Mouse (Mus musculus) layer of hippocampus, postnatal 36 days (tissue): ENCODE results near the gene Zxdc. TPM values are rescaled to one million over a fixed set of nuclear protein-coding genes. Genes with fewer than 3 reads are reported as not detected.

ENCODE experiments used
- DNase-seq, 2 experiments: peaks; one replicate each; pipeline ENCODE4 v3.0.0; 2022
- total RNA-seq, 2 experiments: library from RNA; stranded (reverse); gene quantifications; 2 replicates each; pipeline ENCODE4 v1.2.3; 2021

Gene Zxdc
- total RNA-seq, 2 experiments from 2014 or later: 29.6 to 33.5 TPM

DNA sequence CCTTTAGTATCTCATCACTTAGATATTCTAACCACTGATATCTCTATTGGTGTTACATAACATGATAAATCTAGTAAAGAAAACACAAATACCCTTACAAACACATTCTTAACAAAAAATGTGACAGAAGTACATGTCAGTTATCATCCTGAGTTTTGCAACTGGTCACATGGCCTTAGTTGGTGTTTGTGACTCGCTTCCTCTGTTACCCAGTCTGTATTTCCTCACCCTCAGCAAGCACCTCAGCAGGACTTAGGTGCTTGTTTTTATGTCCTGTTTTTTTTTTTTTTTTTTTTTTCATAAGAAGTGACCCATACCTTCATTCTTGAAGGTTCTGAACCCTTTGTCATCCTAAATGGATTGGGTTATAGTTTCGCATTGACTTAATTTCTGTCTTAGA is 8.4 kb downstream of the Zxdc start:
- DNase-seq: no peak

DNA sequence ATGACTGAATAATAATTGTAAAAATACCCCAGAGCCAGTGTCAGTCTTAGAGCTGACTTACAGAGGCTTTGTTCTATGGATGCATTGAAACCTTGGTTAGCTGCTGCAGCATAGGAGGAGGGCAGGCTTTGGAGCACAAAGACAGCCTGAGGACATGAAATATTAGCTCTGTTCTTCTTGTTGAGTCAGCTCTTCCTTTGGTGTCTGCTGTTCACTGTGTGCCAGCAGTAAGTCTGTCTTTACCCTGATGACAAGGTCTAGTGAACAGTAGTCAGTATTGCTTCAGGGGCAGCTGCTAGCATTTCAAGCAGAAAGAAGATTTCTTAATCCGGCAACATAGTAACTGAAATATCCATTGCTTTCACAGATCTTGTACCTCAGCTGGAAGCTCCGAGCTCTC is 12.2 kb downstream of the Zxdc start:
- no peak for DNase-seq

DNA sequence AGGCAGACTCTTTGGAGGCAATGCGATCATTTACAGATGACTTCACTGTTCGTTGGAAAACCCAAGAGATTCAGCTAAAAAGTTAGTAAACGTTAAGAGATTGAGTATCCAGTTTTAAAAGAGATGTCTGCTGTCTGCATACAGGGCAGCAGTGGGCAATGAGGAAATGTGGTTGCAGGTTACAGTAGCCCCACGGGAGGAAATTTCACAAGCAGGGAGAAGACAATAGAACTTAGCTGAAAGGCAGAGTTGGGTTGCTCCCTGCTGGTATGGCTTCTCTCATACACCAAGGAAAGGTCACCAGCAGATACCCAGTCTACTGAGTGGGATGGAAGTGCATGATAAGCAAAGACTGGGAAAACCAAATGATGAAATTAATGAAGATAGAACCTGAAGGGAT is 21.3 kb downstream of the Zxdc start:
- no peak for DNase-seq

DNA sequence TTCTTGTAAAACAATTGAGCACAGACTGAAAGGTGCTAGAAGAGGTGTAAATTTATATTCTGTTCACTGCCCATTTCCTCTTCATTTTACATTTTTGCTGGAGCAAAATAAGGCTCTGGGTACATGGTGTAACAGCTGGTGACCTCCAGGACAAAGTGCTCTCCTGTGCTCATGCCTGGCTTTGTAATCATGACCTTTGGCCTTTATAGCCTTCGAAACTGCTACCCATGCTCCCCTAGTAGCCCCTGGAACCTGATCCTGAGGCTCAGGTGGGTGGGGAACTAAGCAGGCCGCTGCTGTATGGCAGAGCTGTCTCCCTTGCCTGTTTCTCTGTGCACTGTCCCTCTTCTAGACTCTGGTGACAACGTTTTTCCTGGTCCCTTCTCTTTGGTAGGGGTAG is 24.7 kb downstream of the Zxdc start:
- no peak for DNase-seq

DNA sequence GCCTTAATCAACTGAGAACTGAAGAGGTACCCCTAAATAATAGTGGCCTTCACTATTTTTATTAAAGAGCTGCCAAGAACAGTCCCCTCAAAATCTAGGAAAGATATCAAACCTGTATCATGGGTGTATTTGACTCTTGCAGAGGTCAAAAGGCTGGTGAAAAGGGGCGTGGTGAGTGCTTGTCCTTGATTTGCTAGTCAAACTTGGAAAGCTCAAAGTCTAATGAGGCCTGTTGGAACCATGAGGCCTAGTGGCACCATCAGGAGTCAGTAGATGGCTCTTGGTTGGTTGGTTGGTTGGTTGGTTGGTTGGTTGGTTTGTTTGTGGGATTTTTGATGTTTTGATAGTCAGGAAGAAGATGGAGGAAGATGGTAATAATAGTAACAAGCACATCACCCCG is 26.5 kb downstream of the Zxdc start:
- DNase-seq: no peak

DNA sequence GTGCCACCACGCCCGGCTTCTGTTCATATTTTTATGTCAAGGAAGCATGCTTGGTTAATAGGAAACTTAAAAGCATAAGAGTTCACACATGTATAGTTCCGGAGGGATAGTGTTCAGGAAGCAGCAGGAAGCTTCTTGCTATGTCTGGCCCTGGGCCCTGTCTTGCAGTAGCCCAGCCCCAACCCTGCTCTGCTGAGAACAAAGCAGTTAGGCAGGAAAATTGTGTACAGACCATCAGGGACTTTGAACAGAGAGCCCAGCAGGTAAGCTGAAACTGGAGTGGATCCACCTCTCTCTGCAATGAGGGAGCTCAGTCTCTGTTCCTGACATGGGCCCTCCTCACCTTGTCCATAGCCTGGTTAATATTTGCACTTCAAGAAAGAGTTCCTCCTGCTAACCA is 28.0 kb downstream of the Zxdc start:
- no peak for DNase-seq

DNA sequence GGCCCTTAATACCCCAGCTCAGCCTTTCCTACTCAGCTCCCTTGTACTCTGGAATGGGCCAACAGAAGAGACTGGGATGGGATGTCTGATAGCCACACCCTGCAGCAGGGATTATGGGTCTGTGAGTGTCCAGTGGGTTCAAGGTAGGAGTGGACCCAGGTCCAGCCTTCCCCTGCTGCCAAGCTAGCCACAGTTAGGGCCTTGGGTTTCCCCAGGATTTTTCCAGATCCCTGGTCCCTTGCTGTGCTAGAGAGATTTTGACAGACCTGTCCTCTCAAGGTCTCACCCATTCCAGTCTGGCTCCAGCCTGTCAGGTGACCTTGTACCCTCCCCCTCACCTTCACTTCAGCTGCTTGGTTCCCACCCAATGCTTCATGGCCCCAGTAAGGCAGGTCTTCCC is 39.3 kb downstream of the Zxdc start:
- DNase-seq: no peak

DNA sequence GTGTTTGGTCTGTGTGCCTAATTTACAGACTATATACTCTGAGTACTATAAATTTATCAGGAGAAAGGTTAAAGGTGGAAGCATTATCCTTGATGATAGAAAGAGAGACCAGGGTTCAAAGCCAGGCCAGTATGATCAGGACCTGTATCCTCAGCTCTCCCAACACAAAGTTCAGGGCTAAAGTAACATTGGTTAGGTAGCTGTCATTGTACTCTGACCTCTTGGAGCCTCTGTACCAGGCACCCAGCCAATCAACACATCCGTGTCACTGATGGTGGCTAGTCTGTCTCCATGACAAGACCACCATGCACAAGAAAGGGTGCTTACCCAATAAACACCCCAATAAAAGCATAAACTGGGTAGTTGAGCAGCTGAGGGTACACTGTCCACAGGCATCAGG is 41.7 kb downstream of the Zxdc start:
- no peak for DNase-seq

DNA sequence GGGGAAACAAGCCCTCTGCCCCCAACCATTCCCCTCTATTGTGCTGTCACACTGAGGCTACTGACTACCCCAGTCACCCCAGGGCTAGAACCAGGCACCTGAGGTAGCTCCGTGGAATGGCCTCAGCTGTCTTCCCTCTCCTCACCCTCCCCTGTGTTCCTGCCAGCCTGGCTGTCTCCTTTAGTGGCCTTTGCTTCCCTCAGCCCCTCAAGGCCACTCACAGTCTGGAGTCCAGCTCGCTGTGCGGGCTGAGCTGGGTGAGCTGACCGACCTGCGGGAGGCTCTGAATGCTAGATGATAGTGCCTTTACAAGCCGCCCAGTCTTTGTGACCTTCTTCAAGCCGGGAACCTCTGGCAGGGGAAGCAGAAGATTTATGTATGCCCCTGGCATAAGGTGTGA is 42.6 kb downstream of the Zxdc start:
- no peak for DNase-seq

DNA sequence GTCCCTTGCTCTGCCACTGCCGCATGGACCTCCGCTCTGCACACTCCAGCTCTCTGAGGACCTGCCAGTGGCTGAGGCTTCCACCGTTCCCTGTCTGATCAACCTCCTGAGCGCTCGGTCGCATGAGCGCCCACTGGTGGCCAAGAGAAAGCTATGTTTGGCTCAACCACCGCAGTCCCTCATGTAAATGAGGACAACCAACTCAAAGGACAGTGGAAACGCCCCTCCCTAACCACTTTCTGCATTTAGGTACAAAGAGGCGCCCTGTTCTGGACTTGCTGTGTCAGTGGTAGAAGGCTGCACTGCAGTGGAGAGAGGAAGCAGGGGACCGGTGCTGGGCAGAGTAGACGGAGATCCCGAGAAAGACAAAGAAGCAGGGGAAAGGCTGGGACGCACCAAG is 53.3 kb downstream of the Zxdc start:
- DNase-seq: peak; percentile 74 to 75

DNA sequence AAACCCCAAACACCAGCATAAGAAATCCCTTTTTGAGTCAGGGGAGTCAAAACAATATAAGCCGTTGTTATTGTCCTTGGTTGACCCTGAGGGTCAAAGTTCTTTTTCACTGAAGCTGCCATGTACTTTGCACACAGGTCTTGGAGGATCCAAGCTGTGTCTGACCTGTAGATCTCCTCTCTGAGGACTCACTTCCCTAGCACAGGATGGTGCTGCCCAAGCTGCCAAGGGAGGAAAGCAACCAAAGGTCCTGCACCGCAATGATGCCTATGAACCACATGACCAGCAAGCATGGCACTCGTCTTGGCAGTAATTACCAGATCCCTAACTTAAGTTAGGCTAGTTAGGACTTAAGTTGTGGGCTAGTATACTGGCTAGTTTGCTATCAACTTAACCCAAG is 56.1 kb downstream of the Zxdc start:
- no peak for DNase-seq

DNA sequence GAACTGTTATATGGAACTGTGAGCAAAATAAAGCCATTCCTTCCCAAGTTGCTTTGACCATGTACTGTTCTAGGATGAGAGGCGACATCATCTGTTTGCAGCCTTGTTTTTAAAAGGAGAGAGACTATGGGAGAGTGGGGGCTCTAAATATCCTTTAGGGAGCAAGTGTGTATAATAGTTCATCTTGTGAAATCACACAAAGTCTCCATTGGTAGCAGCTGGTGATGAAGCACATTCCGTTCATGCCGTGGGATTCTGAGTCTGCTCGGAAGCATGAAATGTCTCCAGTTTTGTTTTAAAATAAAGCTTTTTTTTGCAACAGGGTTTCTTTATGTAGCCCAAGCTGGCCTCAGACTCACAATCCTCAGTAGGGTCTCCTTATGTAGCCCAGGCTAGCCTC is 56.7 kb downstream of the Zxdc start:
- no peak for DNase-seq

DNA sequence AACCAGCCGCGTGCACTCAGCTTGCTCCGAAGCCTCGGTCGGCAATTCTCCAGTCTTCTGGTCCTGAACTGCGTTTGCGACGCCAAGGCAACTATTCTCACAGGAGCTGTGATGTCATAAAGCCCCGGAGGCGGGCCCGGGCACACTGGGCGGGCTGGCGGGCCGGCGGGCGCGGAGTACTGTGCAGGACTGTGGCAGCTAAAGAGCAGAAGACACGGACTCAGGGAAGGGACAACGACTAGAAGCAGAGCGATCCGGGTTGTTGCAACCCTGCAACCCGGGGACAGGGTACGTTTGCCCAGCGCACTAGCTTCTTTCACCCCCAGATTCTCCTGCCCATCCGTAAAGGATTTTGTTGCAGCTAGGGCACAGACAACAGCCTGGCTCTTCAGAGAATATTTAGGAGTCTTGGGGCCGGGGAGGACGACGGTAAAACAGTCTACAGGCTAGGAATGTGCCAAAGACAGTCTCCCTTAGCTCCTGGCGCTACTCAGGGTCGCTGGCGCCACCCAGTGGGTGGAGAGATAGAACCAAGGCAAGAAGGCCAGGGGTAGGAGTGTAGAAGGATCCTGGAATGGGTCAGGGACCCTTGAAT is 59.2 kb downstream of the Zxdc start, which contains the start of gene Cfap100:
TSS of gene Cfap100 (minus strand) at position 418 of the 595 bp plus-strand sequence.
- DNase-seq: peak; percentile 76 to 81

DNA sequence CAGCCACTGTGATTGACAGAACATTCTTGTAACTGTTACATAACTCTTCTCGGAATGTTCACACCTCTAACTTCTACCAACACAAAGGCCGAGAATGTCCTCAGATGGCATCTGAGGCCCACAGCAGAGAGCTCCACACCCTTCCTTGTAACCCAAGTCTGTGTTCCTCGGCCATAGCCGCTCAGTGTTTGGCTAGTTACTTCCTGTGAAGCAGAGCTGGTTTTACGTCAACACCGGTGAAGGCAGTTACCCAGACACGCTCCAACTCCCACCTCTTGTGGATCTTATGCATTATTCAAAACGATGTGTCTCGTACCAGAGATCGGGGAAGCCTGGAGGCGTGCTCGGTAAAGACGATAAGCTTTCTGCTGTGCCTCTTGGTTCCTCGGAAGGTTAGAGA is 60.6 kb downstream of the Zxdc start:
- no peak for DNase-seq

DNA sequence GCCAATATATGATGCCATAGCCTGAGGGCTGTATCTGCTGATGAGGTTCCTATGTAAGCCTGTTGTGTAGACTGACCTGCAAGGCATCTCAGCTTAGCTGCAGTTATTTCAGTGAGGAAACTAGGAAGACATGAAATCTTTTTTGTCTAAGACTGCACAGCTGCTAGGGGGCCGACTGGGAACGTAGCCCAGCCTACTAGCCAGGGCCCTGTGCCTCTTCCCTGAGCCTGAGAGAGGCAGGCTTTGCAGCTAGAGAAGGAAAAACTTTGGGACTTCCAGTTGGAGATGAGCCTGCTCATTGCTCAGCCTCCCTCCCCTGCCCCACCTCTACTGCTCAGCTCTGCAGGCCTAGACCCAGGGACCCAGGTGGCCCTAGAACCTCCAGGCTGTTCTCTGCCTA is 62.2 kb downstream of the Zxdc start:
- peak in 1 of 2 experiments; percentile 64 for DNase-seq

DNA sequence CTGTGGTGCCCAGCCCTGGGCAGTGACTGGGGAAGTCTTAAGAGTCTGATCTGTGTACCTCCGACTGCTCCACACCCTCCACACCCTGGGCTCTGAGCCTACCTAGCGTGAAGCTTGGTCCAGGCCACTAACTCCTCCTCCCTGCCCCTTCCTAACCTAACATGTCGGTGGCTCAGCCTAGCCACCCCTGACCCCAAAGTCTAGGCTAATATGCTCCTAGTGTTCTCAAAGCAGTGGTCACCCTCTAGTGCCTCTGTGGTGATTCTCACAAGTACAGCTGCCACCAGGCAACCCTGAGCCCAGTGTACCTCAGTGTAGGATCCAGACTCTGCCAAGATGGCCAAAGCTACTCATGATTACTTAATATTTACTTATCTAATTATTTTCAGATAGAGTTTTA is 65.4 kb downstream of the Zxdc start:
- DNase-seq: no peak

DNA sequence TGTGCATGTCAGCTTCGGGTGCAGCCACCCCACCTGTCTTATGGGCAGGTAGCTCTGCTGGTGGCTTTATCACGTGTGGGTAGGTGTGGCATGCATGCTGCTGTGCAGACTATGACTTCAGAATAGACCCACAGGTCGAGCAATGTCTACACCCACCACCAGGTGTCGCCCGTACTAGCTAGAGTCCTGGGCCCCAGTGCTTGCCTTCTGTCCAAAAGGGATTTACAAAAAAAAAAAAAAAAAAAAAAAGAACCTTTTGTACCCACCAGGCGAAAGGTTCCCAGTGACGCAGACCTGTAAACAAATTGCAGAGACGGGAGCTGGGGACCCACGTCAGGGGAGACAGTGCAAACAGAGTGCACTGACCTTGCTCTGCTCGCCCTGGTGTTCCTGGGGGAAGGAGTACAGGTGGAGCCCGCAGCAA is 65.9 kb downstream of the Zxdc start:
- peak; percentile 77 to 79 for DNase-seq

DNA sequence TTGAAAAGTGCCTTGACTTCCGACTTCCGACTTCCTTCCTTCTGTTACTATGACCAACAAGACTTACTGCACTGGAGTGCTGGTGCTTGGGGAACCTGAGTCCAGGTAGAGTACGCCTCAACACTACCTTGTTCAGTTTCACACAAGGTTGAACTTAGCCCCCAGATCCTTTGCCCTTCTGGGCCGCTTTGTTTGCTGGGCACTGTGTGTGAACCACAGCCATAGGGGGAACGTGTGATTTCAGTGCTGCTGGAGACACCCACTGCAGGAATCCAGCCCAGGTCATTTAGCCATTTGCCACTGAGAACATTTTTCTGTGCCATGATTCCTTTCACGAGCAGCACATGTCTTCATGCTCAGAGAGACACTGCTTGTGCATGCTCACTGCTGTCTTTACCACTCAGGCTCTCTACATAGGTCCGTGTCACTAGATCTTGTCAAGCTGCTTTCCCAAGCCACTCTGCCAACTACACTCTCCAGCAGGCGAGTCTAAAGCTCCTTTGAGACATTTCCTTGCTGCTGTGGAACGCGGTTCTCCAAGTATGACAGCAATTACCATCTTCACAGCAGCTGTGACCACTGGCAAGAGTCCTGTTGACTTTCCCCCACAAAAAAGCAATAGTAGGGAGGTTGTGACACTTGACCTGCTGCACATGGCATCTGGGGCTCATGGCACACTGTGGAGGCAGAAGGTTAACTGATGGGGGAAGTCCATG is 67.1 kb downstream of the Zxdc start:
- DNase-seq: no peak

DNA sequence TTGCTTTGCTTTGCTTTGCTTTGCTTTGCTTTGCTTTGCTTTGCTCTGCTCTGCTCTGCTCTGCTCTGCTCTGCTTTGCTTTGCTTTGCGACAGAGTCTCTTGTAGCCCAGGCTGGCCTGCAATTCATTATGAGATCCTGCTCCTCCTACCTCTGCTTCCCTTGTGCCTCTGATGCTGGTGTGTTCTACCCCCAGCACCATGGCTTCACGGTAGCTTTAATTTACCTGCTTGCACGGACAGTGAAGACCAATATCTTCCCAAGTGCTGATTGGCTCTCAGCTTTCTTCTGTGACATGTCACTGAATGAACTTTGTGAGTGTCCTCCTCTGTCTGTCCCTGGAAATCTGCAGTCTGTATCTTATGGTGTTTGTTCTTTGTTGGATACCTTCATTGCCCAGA is 67.7 kb downstream of the Zxdc start:
- DNase-seq: no peak

DNA sequence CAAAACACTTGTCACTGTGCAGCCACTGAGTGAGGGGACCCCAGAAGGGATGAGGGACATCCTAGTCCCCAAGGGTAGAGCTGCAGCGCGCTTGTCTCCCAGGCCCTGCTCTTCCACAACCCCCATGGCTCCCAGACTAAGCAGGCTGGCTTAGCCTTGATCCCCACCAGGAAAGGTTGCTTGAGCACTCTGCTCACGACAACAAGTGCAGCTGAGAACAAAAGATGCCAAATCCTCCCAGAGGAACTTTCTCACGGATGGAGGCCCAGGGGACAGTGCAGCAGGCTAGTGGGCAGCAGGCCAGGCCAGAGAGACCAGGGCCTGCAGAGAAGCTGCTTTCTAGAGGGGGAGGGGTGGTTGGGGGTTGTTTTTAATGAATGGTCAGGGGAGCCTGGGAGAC is 77.6 kb downstream of the Zxdc start:
- DNase-seq: no peak

DNA sequence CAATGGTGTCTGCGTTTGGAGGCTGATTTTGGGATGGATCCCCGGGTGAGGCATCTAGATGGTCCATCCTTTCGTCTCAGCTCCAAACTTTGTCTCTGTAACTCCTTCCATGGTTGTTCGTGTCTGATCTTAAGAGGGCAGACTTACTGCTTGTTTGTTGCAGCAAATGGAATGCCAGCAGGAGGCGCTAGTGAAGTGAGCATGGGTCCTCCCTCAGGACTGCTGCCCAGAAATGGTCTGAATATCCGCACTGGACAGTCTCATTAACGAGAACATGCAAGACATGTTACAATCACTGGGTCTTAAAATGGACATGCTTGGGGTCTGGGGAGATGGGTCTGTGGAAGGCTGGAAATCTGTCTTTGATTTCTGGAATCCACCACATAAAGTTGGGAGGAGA is 80.9 kb downstream of the Zxdc start:
- DNase-seq: peak; percentile 74 to 77

DNA sequence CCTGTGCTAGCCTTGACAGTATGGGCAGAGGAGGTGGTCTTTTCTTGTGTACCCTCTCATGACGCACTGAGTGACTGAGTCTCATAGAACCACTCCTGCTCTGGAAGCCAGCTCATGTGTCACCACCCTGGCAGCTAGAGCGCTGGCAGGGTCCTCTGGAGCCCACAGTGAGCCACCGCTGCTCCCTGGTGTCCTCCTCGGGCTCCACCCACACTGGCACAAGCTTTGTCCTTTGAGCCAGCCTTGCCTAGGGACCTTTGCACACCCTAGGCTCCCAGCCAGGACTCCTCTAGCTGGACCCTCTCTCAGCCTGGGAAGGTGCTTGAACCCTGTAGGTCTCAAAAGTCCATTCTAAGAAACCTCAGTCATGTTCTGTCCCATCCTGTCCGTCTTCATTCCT is 81.4 kb downstream of the Zxdc start:
- peak in 1 of 2 experiments; percentile 48 for DNase-seq

DNA sequence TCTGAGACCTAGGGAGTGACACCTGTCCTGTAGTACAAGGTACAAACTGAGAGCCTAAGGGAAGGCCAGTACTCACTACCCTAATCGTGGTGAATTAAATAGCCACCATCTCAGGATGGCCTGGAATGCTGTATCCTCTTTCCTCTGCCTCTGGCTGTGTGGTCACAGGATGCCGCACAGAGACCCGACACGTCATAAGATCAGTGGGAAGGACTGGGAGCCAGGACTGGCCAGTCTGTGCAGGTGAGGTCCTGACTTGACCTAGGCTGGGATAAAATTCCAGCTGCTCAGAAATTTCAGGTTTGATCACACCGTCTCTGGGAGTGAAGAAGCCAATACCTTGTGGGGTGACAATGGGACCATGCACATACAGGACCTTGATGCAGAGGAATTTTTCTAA is 82.2 kb downstream of the Zxdc start:
- no peak for DNase-seq

DNA sequence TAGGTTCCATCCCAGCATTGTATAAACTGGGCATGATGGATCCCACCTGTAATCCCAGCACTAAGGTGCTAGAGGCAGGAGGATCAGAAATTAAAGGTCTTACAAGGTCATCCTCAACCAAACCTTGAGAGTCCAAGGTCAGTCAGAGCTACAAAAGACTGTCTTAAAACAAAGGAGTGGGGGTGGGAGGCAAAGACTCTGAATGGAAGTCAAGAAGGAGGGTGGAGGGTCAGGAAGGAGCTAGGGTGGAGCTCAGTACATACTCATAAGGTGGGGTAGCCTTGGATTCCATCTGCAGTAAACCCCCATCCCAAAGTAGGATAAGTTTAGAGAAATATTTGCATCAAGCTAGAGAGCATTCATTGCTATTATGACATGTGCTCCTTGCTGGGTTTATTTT is 83.3 kb downstream of the Zxdc start:
- no peak for DNase-seq
